Mouse (Mus musculus) embryonic fibroblast, embryonic 13.5 days (primary cell): ENCODE data around the gene Fam19a3. TPM values are rescaled to one million over a fixed set of nuclear protein-coding genes. Genes with fewer than 3 reads are reported as not detected.

ENCODE experiments used
- H3K27ac ChIP-seq: 2 replicates; pipeline ENCODE4 v1.5.1; 2012; ENCODE audit warnings: low read length, control low read depth, inconsistent platforms; ENCODE audit not compliant: insufficient read depth
- H3K4me1 ChIP-seq: 2 replicates; pipeline ENCODE4 v1.6.1; 2011; ENCODE audit warnings: low read length; ENCODE audit not compliant: control insufficient read depth, insufficient read depth
- H3K4me3 ChIP-seq: 2 replicates; pipeline ENCODE4 v1.5.1; 2011; ENCODE audit warnings: mild to moderate bottlenecking, control low read depth, low read length; ENCODE audit not compliant: insufficient read depth
- CTCF ChIP-seq: IDR thresholded peaks from 2 replicates; pipeline ENCODE4 v1.5.1; 2011; ENCODE audit warnings: mild to moderate bottlenecking, control low read depth, low read length, moderate library complexity, borderline replicate concordance; ENCODE audit not compliant: insufficient read depth
- POLR2A ChIP-seq: IDR thresholded peaks from 2 replicates; pipeline ENCODE4 v1.6.1; 2011; ENCODE audit warnings: low read depth, mild to moderate bottlenecking, control low read depth, low read length, moderate library complexity
- polyA plus RNA-seq: library from polyadenylated mRNA; stranded (reverse); fragments of >200 nt; gene quantifications from 2 replicates; pipeline ENCODE4 v1.2.4, GENCODE M21; 2011; ENCODE audit warnings: low read depth; ENCODE audit not compliant: missing spikeins, insufficient read length

Fam19a3 gene
- polyA plus RNA-seq, 1 experiment = 0.32 TPM

DNA sequence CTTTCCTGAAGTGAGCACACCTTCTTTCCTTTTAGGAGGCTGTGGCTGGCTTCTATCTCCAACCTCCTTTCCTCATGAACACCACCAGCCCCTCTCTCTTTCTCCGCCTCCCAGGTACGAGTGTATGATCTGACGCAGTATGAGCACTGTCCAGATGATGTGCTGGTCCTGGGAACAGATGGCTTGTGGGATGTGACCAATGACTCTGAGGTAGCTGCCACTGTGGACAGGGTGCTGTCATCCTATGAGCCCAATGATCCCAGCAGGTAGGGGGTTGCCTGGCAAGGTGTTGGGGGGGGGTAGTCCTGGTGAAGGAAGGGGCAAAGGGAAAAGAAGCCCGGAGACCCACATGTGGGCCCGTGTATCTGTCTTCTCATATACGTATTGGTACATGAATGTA is 3.6 kb upstream of the Fam19a3 start:
- peaks cover 4% of the 10 kb centered on the region; the same call in 1 of the 2 replicates for H3K4me1 ChIP-seq
- H3K27ac ChIP-seq = no peak overlapping the region
- TF ChIP-seq POLR2A (no peak), CTCF (no peak)
- no peak overlapping the region for H3K4me3 ChIP-seq

DNA sequence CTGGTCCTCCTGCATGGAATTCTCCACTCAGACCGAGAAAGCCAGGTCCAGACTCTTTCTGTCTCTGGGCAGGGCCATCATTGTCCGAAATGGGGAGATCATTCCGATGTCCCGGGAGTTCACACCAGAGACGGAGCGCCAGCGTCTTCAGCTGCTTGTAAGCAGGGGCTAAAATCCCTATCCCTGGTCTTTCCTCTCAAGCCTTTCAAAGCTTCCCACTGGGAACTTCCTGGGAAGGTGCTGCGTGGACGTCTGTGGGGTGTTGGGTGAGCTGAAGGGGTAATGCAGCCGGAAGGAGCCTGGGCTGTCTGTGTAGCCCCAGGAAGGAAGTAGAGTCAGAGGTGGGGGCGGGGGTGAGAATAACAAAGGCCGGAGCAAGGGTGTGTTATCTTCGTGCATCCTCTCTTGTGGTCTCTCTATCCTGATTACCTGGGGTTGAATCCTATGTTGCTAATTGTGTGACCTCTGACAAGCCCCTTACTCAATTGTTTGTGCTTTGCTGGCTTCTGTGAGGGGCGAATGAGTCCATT is 2.4 kb upstream of the Fam19a3 start:
- no peak overlapping the region for H3K4me3 ChIP-seq
- no peak overlapping the region for H3K27ac ChIP-seq
- no peak for TF ChIP-seq POLR2A
- TF ChIP-seq CTCF = no peak
- peaks cover 4% of the 10 kb centered on the region; the same call in 1 of the 2 replicates for H3K4me1 ChIP-seq

DNA sequence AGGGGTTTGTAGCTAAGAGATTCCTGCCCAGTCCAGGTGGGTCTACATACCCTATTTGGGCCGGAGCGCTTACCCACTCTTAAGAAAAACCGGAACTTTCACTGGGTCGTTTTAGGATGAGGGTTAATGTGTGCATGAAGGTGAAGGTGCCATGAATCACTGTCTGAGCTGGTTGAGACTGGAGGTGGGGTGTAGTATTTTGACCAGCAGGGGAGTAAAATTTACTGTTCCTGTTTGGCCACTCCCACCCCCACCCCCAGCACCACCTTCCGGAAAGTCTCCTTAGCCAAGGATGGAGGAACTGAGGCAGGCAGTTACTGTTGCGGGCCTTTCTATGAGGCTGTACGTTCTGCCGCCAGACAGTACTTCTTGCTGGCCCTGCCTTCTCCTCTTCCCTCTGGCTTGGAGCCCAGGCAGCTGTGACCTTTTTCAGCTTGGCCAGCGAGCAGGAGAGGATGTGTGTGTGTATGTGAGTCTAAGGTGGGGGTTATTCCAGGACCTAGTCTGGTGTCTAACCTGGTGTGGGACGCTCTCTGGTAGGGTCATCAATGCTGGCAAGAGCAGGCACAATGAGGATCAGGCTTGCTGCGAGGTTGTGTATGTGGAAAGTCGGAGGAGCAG is 531 bp upstream of the Fam19a3 start:
- peak overlapping the region; percentile 53 for H3K4me3 ChIP-seq
- TF ChIP-seq CTCF (no peak), POLR2A (no peak)
- H3K27ac ChIP-seq = no peak overlapping the region
- peaks cover 4% of the 10 kb centered on the region; the same call in 1 of the 2 replicates for H3K4me1 ChIP-seq

DNA sequence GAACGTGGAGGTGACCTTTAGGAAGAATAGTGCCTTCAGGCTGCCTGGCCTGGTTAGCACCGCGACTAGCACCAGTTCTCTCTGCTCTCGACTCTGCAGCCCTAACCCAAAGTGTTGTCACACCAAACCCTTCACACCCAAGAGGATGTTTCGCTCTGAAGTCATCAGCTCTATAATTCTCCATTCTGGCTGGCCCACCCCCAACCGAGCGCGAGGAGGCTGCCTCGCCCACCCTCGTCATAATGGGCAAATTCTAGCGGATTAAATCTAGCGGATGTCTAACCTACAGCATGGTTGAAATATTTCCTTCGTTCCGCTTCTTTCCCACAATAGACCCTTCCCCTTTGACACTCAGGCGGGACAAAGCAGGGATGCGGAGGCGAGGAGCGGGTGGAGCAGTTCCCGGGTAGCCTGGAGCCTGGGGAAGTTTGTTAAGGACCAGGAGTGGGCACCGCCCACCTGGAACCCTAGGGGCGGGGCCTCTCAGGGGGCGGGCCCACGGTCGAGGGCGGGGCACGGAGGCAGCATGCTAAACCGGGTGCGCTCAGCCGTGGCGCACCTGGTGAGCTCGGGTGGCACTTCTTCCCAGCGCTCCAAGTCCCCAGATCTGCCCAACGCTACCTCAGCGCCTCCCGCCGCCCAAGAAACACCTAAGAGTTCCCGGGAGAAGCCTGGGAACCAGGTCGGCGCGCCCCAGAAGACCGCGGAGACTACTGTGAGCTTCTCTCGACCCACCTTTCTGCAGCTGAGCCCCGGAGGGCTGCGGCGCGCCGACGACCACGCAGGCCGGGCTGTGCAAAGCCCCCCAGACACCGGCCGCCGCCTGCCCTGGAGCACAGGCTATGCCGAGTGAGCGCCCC is 849 bp downstream of the Fam19a3 start, which contains the start of gene Ppm1j:
Gene Ppm1j, plus strand, starts transcription at position 496 of the 860 bp plus-strand sequence.
- Histone ChIP-seq H3K4me3 (peak within 1 kb of the TSS; percentile 53), H3K4me1 (peaks cover 4% of the 10 kb centered on the region; the same call in 1 of the 2 replicates), H3K27ac (no peak within 1 kb of the TSS)
- TF ChIP-seq POLR2A (no peak), CTCF (no peak)

DNA sequence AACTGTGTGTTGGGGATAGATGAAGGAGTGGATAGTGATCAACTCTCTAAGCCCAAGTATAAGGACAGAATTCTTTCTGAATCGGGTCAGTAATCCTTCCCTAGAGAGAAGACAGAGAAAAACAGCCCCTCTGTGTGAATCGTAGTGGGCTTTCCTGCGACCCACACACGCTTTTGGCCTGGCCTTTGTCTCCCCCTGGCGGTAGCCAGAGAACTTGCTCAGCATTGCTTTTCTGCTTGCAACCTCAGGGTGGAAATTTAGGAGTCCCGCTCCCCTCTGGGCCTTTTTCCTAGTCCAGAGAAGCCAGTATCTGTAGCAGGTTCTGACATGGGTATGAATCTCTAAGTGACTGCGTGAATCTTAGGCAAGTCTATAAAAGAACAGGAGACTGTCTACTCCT is 1.7 kb downstream of the Fam19a3 start:
- TF ChIP-seq CTCF (peak; percentile 75), POLR2A (no peak)
- Histone ChIP-seq H3K27ac (no peak overlapping the region), H3K4me1 (peaks cover 4% of the 10 kb centered on the region; the same call in 1 of the 2 replicates), H3K4me3 (no peak overlapping the region)

DNA sequence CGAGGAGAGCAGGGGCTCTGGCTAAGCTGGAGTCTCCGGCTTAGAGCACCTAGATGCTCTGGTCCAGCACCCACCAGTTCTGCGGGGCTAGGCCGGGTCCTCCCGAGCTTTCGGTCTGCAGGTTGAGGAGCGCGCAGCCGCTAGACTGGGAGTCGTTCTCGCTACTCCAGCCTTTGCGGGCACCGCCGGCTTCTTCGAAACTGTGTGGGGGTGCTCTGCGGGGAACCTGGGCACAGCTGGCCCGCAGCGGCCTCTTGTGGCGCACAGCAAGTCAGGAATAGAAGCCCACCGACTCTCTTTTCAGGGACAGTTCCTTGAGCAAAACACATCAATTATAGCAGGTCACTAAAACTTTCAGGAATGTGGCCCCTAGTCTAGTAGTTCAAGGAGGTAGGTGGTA is 4.3 kb downstream of the Fam19a3 start:
- Histone ChIP-seq H3K4me3 (no peak overlapping the region), H3K27ac (no peak overlapping the region), H3K4me1 (peaks cover 3% of the 10 kb centered on the region; the same call in 1 of the 2 replicates)
- TF ChIP-seq POLR2A (no peak), CTCF (no peak; the same call in 1 of the 2 replicates)

DNA sequence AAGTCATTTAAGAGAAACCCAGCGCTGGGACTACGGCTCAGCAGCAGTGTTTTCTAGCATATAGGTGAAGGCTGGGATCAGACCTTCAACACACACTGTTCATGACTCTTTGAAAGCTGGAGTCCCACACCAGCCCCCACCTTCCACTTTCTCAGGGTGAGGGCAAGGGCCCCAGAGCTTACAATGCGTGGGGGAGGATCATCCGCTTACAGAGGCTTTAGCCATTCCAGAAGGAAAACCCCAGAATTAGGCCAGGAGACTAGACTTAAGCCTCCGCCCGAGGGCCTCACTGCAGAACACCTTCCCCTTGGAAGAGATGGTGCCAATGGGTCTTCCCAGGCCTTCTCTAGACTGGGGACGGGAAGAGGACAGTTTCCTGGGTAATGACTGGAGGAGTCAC is 8.3 kb downstream of the Fam19a3 start:
- H3K4me1 ChIP-seq = no peaks in the 10 kb centered on the region

DNA sequence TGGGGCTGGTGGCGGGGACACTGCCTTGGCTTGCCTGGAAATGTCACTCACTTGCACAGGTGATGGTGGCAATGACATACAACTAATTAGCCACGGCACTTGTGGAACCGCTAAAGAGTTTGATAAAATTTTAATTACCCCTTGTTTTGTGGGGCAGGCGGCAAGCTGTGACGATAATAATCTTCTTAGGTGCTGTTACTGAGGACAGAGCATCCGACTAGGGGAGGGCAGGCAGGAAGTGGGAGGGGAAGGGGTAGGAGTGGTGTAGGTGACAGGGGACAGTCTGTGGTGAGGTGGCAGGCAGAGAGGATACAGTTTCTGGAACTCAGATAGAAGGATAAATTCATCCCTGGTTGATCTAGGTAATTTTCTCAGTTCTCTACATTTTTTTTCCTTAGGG is 10.2 kb downstream of the Fam19a3 start:
- Histone ChIP-seq H3K4me3 (no peak overlapping the region), H3K27ac (no peak overlapping the region), H3K4me1 (no peaks in the 10 kb centered on the region)
- TF ChIP-seq CTCF (no peak), POLR2A (no peak)

More for the DNA sequence above, 8.3 kb downstream of the Fam19a3 start:
- Histone ChIP-seq H3K27ac (no peak overlapping the region), H3K4me3 (no peak overlapping the region)
- TF ChIP-seq CTCF (no peak), POLR2A (no peak)

DNA sequence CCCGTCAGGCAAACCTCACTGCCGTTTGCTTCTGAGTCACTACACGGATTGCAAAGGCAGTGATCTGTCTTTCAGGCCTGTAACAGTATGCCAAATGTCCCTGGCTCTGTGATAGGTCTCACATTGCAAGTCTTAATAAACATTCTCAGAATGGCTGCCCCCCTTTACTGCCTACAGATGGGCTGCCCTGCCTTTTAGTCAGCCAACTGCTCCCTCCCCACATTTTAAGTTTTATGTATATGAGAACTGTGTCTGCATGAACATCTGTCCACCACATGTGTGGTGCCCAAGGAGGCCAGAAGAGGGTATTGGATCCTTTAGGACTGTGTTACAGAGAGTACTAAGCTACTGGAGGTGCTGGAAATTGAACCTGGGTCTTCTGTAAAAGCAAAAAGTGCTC is 10.7 kb downstream of the Fam19a3 start:
- no peak overlapping the region for H3K27ac ChIP-seq
- TF ChIP-seq CTCF (no peak), POLR2A (no peak)
- H3K4me3 ChIP-seq = no peak overlapping the region
- H3K4me1 ChIP-seq = no peaks in the 10 kb centered on the region
